Mouse (Mus musculus) hindbrain, embryonic 10.5 days (tissue): ENCODE measurements around the gene Elp4. TPM values are rescaled to one million over a fixed set of nuclear protein-coding genes. Genes with fewer than 3 reads are reported as not detected.
A peak's percentile ranks its signal among the peaks of the same experiment; 100 is the strongest.

Experiments used
- DNase-seq: peaks from one replicate; pipeline ENCODE4 v3.0.0-alpha.2; 2017; ENCODE audit warnings: low spot score
- H3K27ac ChIP-seq: fragments of 300-500 bp; sonication (generic); 2 replicates; pipeline ENCODE4 v1.5.1; 2016; ENCODE audit warnings: mild to moderate bottlenecking, moderate library complexity
- H3K27me3 ChIP-seq: fragments of 300-500 bp; sonication (generic); 2 replicates; pipeline ENCODE4 v1.6.1; 2016; ENCODE audit warnings: mild to moderate bottlenecking; ENCODE audit not compliant: poor library complexity, insufficient read depth, severe bottlenecking
- H3K36me3 ChIP-seq: fragments of 300-500 bp; sonication (generic); 2 replicates; pipeline ENCODE4 v1.6.1; 2016; ENCODE audit warnings: mild to moderate bottlenecking, moderate library complexity
- H3K4me1 ChIP-seq: fragments of 300-500 bp; sonication (generic); replicated peaks from 2 replicates; pipeline ENCODE4 v1.6.1; 2016; ENCODE audit warnings: mild to moderate bottlenecking
- H3K4me3 ChIP-seq: fragments of 300-500 bp; sonication (generic); 2 replicates; pipeline ENCODE4 v1.5.1; 2016; ENCODE audit warnings: mild to moderate bottlenecking, moderate library complexity
- H3K9me3 ChIP-seq: fragments of 300-500 bp; sonication (generic); 2 replicates; pipeline ENCODE4 v1.6.1; 2016; ENCODE audit warnings: mild to moderate bottlenecking, moderate library complexity
- WGBS: fragments of 180-500 bp; shearing (Covaris S2); methylation state at CpG from one replicate; pipeline ENCODE4 v1.1.7; 2016; 5-methylcytosine and 5-hydroxymethylcytosine counted together
- polyA plus RNA-seq: library from polyadenylated mRNA; unstranded; fragments of >200 nt; fragmentation: Nextera tagmentation; extraction: Ambion mirVana; gene quantifications from 2 replicates; pipeline ENCODE4 v1.2.1, GENCODE M21; 2016

Gene Elp4
- polyA plus RNA-seq, 1 experiment from 2014 or later, result 49.8 TPM

GRCm38 (mm10) chr2:105659926-105660873 is 244.2 kb downstream of the Elp4 start:
- peaks cover 32% of the 10 kb centered on the region for H3K4me1 ChIP-seq
- peak; percentile 52 for DNase-seq
- H3K36me3 ChIP-seq, result no peaks in the 10 kb centered on the region
- peak overlapping the region; percentile 9; the same call in 1 of the 2 replicates for H3K27ac ChIP-seq
- under 1% methylated on average over 41 of the region's 41 CpGs for WGBS
- peaks cover 100% of the 10 kb centered on the region for H3K27me3 ChIP-seq
- no peaks in the 10 kb centered on the region for H3K9me3 ChIP-seq
- H3K4me3 ChIP-seq, result peak overlapping the region; percentile 42

DNA sequence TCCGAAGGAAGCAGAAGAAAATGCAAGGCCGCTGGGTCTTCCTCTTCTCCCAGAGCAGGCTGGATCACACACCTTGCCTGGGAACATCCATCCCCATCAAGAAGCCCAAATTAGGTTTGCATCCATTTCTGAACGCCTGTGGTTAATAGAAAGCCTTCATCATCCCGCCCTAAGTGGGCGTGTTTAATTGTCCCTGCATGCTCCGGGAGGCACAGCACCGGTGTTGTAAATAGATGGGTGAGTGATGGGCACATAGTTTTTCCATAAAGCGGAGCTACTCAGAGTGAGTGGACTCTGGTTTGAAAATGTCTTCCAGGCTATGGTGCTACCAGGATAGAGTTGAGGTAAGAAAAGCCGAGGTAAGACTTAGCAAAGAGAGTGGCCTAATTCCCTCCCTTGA is 245.0 kb downstream of the Elp4 start:
- peak overlapping the region; percentile 42 for H3K4me3 ChIP-seq
- H3K36me3 ChIP-seq, result no peaks in the 10 kb centered on the region
- H3K27ac ChIP-seq, result no peak overlapping the region
- peak; percentile 19 for DNase-seq
- no peaks in the 10 kb centered on the region for H3K9me3 ChIP-seq
- peaks cover 98% of the 10 kb centered on the region for H3K27me3 ChIP-seq
- WGBS, result 6% methylated on average over 9 of the region's 9 CpGs
- H3K4me1 ChIP-seq, result peaks cover 32% of the 10 kb centered on the region

- H3K27ac ChIP-seq, result no peak overlapping the region
- peaks cover 89% of the 10 kb centered on the region for H3K27me3 ChIP-seq
- no peaks in the 10 kb centered on the region for H3K9me3 ChIP-seq
- no peak overlapping the region for H3K4me3 ChIP-seq
- DNase-seq, result no peak
- WGBS, result 84% methylated on average over 8 of the region's 8 CpGs
- peaks cover 22% of the 10 kb centered on the region for H3K4me1 ChIP-seq
- H3K36me3 ChIP-seq, result no peaks in the 10 kb centered on the region
These were observed 247.9 kb downstream of the Elp4 start for GRCm38 (mm10) chr2:105656456-105656855.

Other genes with a start within 250 kb of the Elp4 start
- gene Pax6, start 235.7 kb downstream of the Elp4 start, polyA plus RNA-seq, result 24.7 and 27.0 TPM in 2 replicates
- 125 and 131 TPM in 2 replicates for gene Immp1l, start 74 bp upstream of the Elp4 start, polyA plus RNA-seq
- 51.5 and 53.4 TPM in 2 replicates for gene Dnajc24, start 99.0 kb upstream of the Elp4 start, polyA plus RNA-seq